Mouse (Mus musculus): ENCODE measurements around the gene Pid1.

DNA sequence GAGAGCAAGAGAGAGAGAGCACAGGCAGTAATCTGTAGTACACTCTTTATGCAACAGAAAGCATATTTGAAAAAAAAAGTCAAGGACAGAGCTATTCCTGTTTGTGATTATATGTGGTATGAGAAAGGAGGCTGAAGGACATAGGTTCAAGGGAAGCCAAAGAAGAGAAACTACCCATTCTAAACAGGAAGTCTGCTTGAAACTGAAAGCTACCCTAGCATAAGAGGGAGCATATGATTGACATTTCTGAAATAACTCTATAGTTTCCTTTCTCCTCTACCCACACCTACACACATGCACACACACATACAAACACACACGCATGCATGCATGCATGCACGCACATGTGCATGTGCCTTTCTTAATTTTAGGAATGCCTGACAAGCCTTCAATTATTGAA is 123.8 kb downstream of the Pid1 start:
- TF ChIP-seq POLR2A (IDR thresholded peaks at IDR 0.05; ENCODE audit: extremely low read depth, insufficient read depth, low read length) (no peak), CTCF (IDR thresholded peaks at IDR 0.05; ENCODE audit: low read depth, low read length) (no peak)
